Mouse (Mus musculus) heart, embryonic 14.5 days (tissue): ENCODE results near the gene Mta3. TPM values are rescaled to one million over a fixed set of nuclear protein-coding genes. Genes with fewer than 3 reads are reported as not detected.

Experiments
- ATAC-seq: fragments of 200-750 bp; cut with Nextera tagmentation; 2 replicates; pipeline ENCODE4 v1.8.0; 2017; ENCODE audit warnings: low read depth, moderate TSS enrichment; ENCODE audit not compliant: insufficient number of reproducible peaks, insufficient read depth, low FRiP score
- H3K27ac ChIP-seq, 2 experiments: fragments of 200-500 bp in 1 of 2; fragments of 300-500 bp in 1 of 2; sonication (generic) in 1 of 2; replicated peaks in 1 of 2; 2 replicates each; pipeline ENCODE4 v1.5.1; 2012 to 2014; ENCODE audit warnings: low read depth in 2 of 2, low read length in 2 of 2, control low read depth in 1 of 2, mild to moderate bottlenecking in 1 of 2, mixed read lengths in 1 of 2; ENCODE audit not compliant: control insufficient read depth in 1 of 2, insufficient read depth in 1 of 2
- H3K27me3 ChIP-seq: fragments of 300-500 bp; sonication (generic); 2 replicates; pipeline ENCODE4 v1.6.1; 2014; ENCODE audit warnings: mild to moderate bottlenecking, low read length, control low read depth; ENCODE audit not compliant: control insufficient read depth, insufficient read depth
- H3K36me3 ChIP-seq: fragments of 300-500 bp; sonication (generic); 2 replicates; pipeline ENCODE4 v1.6.1; 2014; ENCODE audit warnings: mild to moderate bottlenecking, control low read depth, low read length, mixed read lengths; ENCODE audit not compliant: control insufficient read depth, insufficient read depth
- H3K4me1 ChIP-seq, 2 experiments: fragments of 200-500 bp in 1 of 2; fragments of 300-500 bp in 1 of 2; sonication (generic) in 1 of 2; 2 replicates each; pipeline ENCODE4 v1.6.1; 2012 to 2014; ENCODE audit warnings: low read length in 2 of 2, control low read depth in 1 of 2, mixed read lengths in 1 of 2; ENCODE audit not compliant: control insufficient read depth in 2 of 2, insufficient read depth in 2 of 2
- H3K4me2 ChIP-seq: fragments of 300-500 bp; sonication (generic); 2 replicates; pipeline ENCODE4 v1.6.1; 2014; ENCODE audit warnings: mild to moderate bottlenecking, low read length
- H3K4me3 ChIP-seq, 2 experiments: fragments of 200-500 bp in 1 of 2; fragments of 300-500 bp in 1 of 2; sonication (generic) in 1 of 2; 2 replicates each; pipeline ENCODE4 v1.5.1; 2012 to 2014; ENCODE audit warnings: low read length in 2 of 2, mild to moderate bottlenecking in 2 of 2, control low read depth in 1 of 2, low read depth in 1 of 2, moderate library complexity in 1 of 2; ENCODE audit not compliant: control insufficient read depth in 1 of 2, insufficient read depth in 1 of 2
- H3K9ac ChIP-seq: fragments of 300-500 bp; sonication (generic); 2 replicates; pipeline ENCODE4 v1.6.1; 2014; ENCODE audit warnings: mild to moderate bottlenecking, low read length
- H3K9me3 ChIP-seq: fragments of 300-500 bp; sonication (generic); 2 replicates; pipeline ENCODE4 v1.6.1; 2016; ENCODE audit warnings: low read length, control low read depth; ENCODE audit not compliant: control insufficient read depth
- WGBS: fragments of 180-500 bp; shearing (Covaris S2); extraction: QIAGEN DNeasy Blood & Tissue Kit; methylation state at CpG from one replicate; pipeline ENCODE4 v1.1.7; 2014; 5-methylcytosine and 5-hydroxymethylcytosine counted together
- polyA plus RNA-seq: library from polyadenylated mRNA; unstranded; fragments of >200 nt; fragmentation: Nextera tagmentation; extraction: Ambion mirVana; gene quantifications from 2 replicates; pipeline ENCODE4 v1.2.1, GENCODE M21; 2014

The Mta3 gene
- polyA plus RNA-seq, 1 experiment from 2014 or later = 37.0 TPM

- no peak overlapping the region for H3K4me2 ChIP-seq
- no peak overlapping the region for H3K27ac ChIP-seq
- no peaks in the 10 kb centered on the region for H3K9me3 ChIP-seq
- no peak for ATAC-seq
- no peak overlapping the region for H3K4me3 ChIP-seq
- WGBS = 73% methylated on average over 9 of the region's 9 CpGs
- H3K9ac ChIP-seq = no peak overlapping the region
- no peaks in the 10 kb centered on the region for H3K36me3 ChIP-seq
- 0 out of 4 replicates have a peak, but pooled peaks cover 0 to under 1% of the 10 kb centered on the region in 2 experiments for H3K4me1 ChIP-seq
- H3K27me3 ChIP-seq = no peaks in the 10 kb centered on the region
Observed at GRCm38 (mm10) chr17:83700125-83700524, 5.8 kb upstream of the Mta3 start.

GRCm38 (mm10) chr17:83704469-83704868 lies 1.5 kb upstream of the Mta3 start:
- Histone ChIP-seq H3K4me3 (no peak overlapping the region), H3K9ac (no peak overlapping the region), H3K4me2 (no peak overlapping the region), H3K27ac (no peak overlapping the region), H3K9me3 (no peaks in the 10 kb centered on the region), H3K4me1 (peaks cover 4 to 6% of the 10 kb centered on the region in 2 experiments; a peak in 1 of 4 replicates), H3K27me3 (no peaks in the 10 kb centered on the region), H3K36me3 (0 out of 2 replicates have a peak, but pooled peaks cover 4% of the 10 kb centered on the region)
- WGBS = 91% methylated on average over 5 of the region's 5 CpGs
- no peak for ATAC-seq

GRCm38 (mm10) chr17:83705352-83706115 lies 429 bp upstream of the Mta3 start:
- Histone ChIP-seq H3K27me3 (no peaks in the 10 kb centered on the region), H3K4me2 (peak overlapping the region; percentile 81), H3K4me3 (peak overlapping the region; percentile 83 to 87), H3K36me3 (peaks cover 11% of the 10 kb centered on the region), H3K27ac (peak overlapping the region; percentile 74 to 95), H3K9ac (peak overlapping the region; percentile 89), H3K9me3 (no peaks in the 10 kb centered on the region), H3K4me1 (peaks cover 4 to 6% of the 10 kb centered on the region in 2 experiments; a peak in 1 of 4 replicates)
- 3% methylated on average over 32 of the region's 38 CpGs for WGBS
- ATAC-seq = peak; percentile 60

GRCm38 (mm10) chr17:83706594-83707126 lies 697 bp downstream of the Mta3 start:
- H3K9me3 ChIP-seq = no peaks in the 10 kb centered on the region
- peaks cover 13% of the 10 kb centered on the region for H3K36me3 ChIP-seq
- peak overlapping the region; percentile 86 to 95 for H3K27ac ChIP-seq
- ATAC-seq = peak; percentile 67
- 1% methylated on average over 19 of the region's 19 CpGs for WGBS
- H3K9ac ChIP-seq = peak overlapping the region; percentile 89
- H3K4me2 ChIP-seq = peak overlapping the region; percentile 81
- H3K27me3 ChIP-seq = no peaks in the 10 kb centered on the region
- H3K4me1 ChIP-seq = peaks cover 4 to 6% of the 10 kb centered on the region in 2 experiments; a peak in 1 of 4 replicates
- peak overlapping the region; percentile 83 to 87 for H3K4me3 ChIP-seq

- H3K4me1 ChIP-seq = peaks cover 4 to 6% of the 10 kb centered on the region in 2 experiments; a peak in 1 of 4 replicates
- no peak for ATAC-seq
- no peaks in the 10 kb centered on the region for H3K9me3 ChIP-seq
- no peak overlapping the region for H3K9ac ChIP-seq
- H3K27me3 ChIP-seq = no peaks in the 10 kb centered on the region
- WGBS = 86% methylated on average over 4 of the region's 4 CpGs
- H3K27ac ChIP-seq = no peak overlapping the region
- peaks cover 13% of the 10 kb centered on the region for H3K36me3 ChIP-seq
- H3K4me3 ChIP-seq = peak overlapping the region in 1 of 2 experiments; percentile 87; a peak in 3 of 4 replicates
- H3K4me2 ChIP-seq = peak overlapping the region; percentile 81
Observed at GRCm38 (mm10) chr17:83707372-83707771, 1.4 kb downstream of the Mta3 start.

GRCm38 (mm10) chr17:83707846-83708245 lies 1.9 kb downstream of the Mta3 start:
- Histone ChIP-seq H3K4me3 (no peak overlapping the region), H3K36me3 (peaks cover 13% of the 10 kb centered on the region), H3K27ac (no peak overlapping the region), H3K4me2 (no peak overlapping the region), H3K4me1 (peaks cover 4 to 6% of the 10 kb centered on the region in 2 experiments; a peak in 1 of 4 replicates), H3K27me3 (no peaks in the 10 kb centered on the region), H3K9ac (no peak overlapping the region), H3K9me3 (no peaks in the 10 kb centered on the region)
- WGBS = 92% methylated on average over 6 of the region's 6 CpGs
- ATAC-seq = no peak

GRCm38 (mm10) chr17:83708256-83708655 lies 2.3 kb downstream of the Mta3 start:
- H3K4me3 ChIP-seq = no peak overlapping the region
- ATAC-seq = no peak
- H3K9me3 ChIP-seq = no peaks in the 10 kb centered on the region
- 84% methylated on average over 10 of the region's 10 CpGs for WGBS
- no peak overlapping the region for H3K9ac ChIP-seq
- H3K4me2 ChIP-seq = no peak overlapping the region
- no peaks in the 10 kb centered on the region for H3K27me3 ChIP-seq
- no peak overlapping the region for H3K27ac ChIP-seq
- peaks cover 4 to 6% of the 10 kb centered on the region in 2 experiments; a peak in 1 of 4 replicates for H3K4me1 ChIP-seq
- H3K36me3 ChIP-seq = peaks cover 13% of the 10 kb centered on the region
